Mouse (Mus musculus): Measurements from ENCODE around the gene Vwa1. TPM values are rescaled to one million over a fixed set of nuclear protein-coding genes. Genes with fewer than 3 reads are reported as not detected.

Vwa1 gene
- total and polyA plus RNA-seq, 2 experiments from 2014 or later = 27.8 to 43.3 TPM

DNA sequence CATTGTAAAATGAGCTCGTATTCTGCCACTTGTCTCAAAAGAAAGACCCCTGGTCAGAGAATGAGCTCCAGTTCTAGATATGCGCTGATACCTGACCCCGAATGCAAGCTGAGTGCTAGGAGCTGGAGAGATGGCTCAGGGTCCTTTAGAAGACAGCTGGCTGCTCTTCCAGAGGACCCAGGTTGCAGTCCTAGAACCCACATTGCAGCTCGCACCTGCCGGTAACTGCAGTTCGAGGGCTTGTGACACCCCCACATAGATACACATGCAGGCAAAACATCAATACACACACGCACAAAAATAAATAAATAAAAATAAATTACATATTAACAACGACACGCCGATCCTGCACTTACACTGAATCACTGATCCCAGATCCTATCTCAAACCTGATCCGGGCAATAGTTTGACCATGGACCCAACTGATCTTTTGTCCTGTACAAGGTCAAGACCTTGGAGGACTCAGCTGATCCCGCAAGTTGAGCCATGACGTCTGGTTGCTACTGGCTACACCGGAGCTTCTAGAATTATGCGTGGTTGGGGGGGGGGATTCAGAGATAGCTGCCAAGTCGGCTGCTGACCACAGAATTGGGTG lies 9.1 kb upstream of the Vwa1 start:
- Histone ChIP-seq H3K9me3 (ENCODE audit: low read length) (no peaks in the 10 kb centered on the region), H3K9ac (replicated peaks; ENCODE audit: low read length) (peak overlapping the region; percentile 67), H3K27ac (peak overlapping the region; percentile 83), H3K36me3 (ENCODE audit: insufficient read depth, low read length) (no peaks in the 10 kb centered on the region), H3K4me3 (ENCODE audit: low read length) (peak overlapping the region; percentile 50), H3K4me1 (ENCODE audit: insufficient read depth, low read length) (no peaks in the 10 kb centered on the region; the same call in 1 of the 2 replicates), H3K27me3 (ENCODE audit: insufficient read depth, low read length) (no peaks in the 10 kb centered on the region), H3K4me2 (ENCODE audit: low read depth, low read length) (peak overlapping the region; percentile 61)
- 30% methylated on average over 16 of the region's 16 CpGs for WGBS
- ATAC-seq = 0 out of 2 replicates have a peak, but pooled peaks have one; percentile 4
- DNase-seq (ENCODE audit: low spot score) = no peak
- TF ChIP-seq CTCF (IDR thresholded peaks at IDR 0.05; ENCODE audit: low read depth) = no peak

DNA sequence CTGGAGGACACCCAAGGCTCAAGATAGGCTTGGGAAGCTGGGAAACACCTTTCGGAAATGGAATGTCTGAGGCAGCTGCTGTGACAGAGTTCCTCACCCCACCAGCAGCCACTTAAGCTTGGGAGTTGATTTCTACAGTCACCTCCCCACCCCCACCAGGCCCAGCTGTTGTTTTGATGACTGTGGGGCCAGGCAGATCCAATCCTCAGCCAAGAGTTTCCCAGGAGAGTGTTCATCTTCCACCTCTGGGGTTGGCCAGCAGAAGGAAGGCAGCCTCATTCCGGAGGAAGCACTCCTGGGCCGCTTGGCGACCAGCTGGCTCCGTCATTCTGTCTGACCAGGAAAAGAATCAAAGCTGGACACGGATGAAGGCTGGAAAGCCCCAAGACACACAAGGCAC lies 6.4 kb upstream of the Vwa1 start:
- DNase-seq (ENCODE audit: low spot score) (peak; percentile 48), ATAC-seq (no peak)
- TF ChIP-seq CTCF (IDR thresholded peaks at IDR 0.05; ENCODE audit: low read depth) = no peak
- Histone ChIP-seq H3K4me1 (ENCODE audit: insufficient read depth, low read length) (no peaks in the 10 kb centered on the region; the same call in 1 of the 2 replicates), H3K36me3 (ENCODE audit: insufficient read depth, low read length) (no peaks in the 10 kb centered on the region), H3K27me3 (ENCODE audit: insufficient read depth, low read length) (no peaks in the 10 kb centered on the region), H3K27ac (no peak overlapping the region), H3K9me3 (ENCODE audit: low read length) (no peaks in the 10 kb centered on the region), H3K9ac (replicated peaks; ENCODE audit: low read length) (no peak overlapping the region), H3K4me2 (ENCODE audit: low read depth, low read length) (no peak overlapping the region), H3K4me3 (ENCODE audit: low read length) (no peak overlapping the region)
- 16% methylated on average over 6 of the region's 6 CpGs for WGBS

DNA sequence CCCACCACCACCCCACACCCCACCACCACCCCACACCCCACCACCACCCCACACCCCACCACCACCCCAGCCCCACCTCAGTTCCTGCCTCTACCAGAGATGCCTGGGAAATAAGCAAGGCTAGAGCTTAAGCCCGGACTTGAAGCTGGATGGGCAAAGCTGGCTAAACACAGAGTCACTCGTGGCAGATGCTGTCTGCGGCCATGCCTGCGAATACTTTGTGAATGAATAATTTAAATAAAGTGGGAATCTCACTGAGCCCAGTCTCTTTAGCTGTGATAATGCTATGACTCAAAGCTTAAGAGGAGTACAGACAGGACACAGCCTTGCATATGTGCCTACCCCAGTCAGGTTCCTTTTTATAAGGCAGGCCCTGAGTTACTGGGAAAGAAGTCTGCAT lies 5.0 kb upstream of the Vwa1 start:
- ATAC-seq (no peak), DNase-seq (ENCODE audit: low spot score) (no peak)
- H3K4me1 ChIP-seq (ENCODE audit: insufficient read depth, low read length) = peaks cover 8% of the 10 kb centered on the region; the same call in 1 of the 2 replicates
- 85% methylated on average over 4 of the region's 4 CpGs for WGBS
- no peak overlapping the region for H3K27ac ChIP-seq
- no peaks in the 10 kb centered on the region for H3K9me3 ChIP-seq (ENCODE audit: low read length)
- H3K4me2 ChIP-seq (ENCODE audit: low read depth, low read length) = no peak overlapping the region
- H3K27me3 ChIP-seq (ENCODE audit: insufficient read depth, low read length) = no peaks in the 10 kb centered on the region
- no peak for TF ChIP-seq CTCF (IDR thresholded peaks at IDR 0.05; ENCODE audit: low read depth)
- no peak overlapping the region for H3K9ac ChIP-seq (replicated peaks; ENCODE audit: low read length)
- no peak overlapping the region for H3K4me3 ChIP-seq (ENCODE audit: low read length)
- H3K36me3 ChIP-seq (ENCODE audit: insufficient read depth, low read length) = no peaks in the 10 kb centered on the region

GRCm38 (mm10) chr4:155777816-155778215 lies 3.3 kb upstream of the Vwa1 start:
- no peaks in the 10 kb centered on the region for H3K36me3 ChIP-seq (ENCODE audit: insufficient read depth, low read length)
- no peak for DNase-seq (ENCODE audit: low spot score)
- H3K4me3 ChIP-seq (ENCODE audit: low read length) = no peak overlapping the region
- 0 out of 2 replicates have a peak overlapping the region, but pooled peaks have one; percentile 27 for H3K27ac ChIP-seq
- no peaks in the 10 kb centered on the region for H3K9me3 ChIP-seq (ENCODE audit: low read length)
- no peak for ATAC-seq
- H3K4me2 ChIP-seq (ENCODE audit: low read depth, low read length) = no peak overlapping the region
- no peak overlapping the region for H3K9ac ChIP-seq (replicated peaks; ENCODE audit: low read length)
- no peaks in the 10 kb centered on the region for H3K27me3 ChIP-seq (ENCODE audit: insufficient read depth, low read length)
- no peak for TF ChIP-seq CTCF (IDR thresholded peaks at IDR 0.05; ENCODE audit: low read depth)
- peaks cover 8% of the 10 kb centered on the region; the same call in 1 of the 2 replicates for H3K4me1 ChIP-seq (ENCODE audit: insufficient read depth, low read length)
- WGBS = 77% methylated on average over 2 of the region's 2 CpGs

GRCm38 (mm10) chr4:155776704-155777335 lies 2.3 kb upstream of the Vwa1 start:
- Histone ChIP-seq H3K4me1 (ENCODE audit: insufficient read depth, low read length) (peaks cover 8% of the 10 kb centered on the region; the same call in 1 of the 2 replicates), H3K27me3 (ENCODE audit: insufficient read depth, low read length) (no peaks in the 10 kb centered on the region), H3K36me3 (ENCODE audit: insufficient read depth, low read length) (no peaks in the 10 kb centered on the region), H3K4me2 (ENCODE audit: low read depth, low read length) (no peak overlapping the region), H3K9me3 (ENCODE audit: low read length) (no peaks in the 10 kb centered on the region), H3K4me3 (ENCODE audit: low read length) (no peak overlapping the region), H3K9ac (replicated peaks; ENCODE audit: low read length) (no peak overlapping the region), H3K27ac (no peak overlapping the region)
- no peak for ATAC-seq
- 23% methylated on average over 2 of the region's 2 CpGs for WGBS
- no peak for TF ChIP-seq CTCF (IDR thresholded peaks at IDR 0.05; ENCODE audit: low read depth)
- no peak for DNase-seq (ENCODE audit: low spot score)

DNA sequence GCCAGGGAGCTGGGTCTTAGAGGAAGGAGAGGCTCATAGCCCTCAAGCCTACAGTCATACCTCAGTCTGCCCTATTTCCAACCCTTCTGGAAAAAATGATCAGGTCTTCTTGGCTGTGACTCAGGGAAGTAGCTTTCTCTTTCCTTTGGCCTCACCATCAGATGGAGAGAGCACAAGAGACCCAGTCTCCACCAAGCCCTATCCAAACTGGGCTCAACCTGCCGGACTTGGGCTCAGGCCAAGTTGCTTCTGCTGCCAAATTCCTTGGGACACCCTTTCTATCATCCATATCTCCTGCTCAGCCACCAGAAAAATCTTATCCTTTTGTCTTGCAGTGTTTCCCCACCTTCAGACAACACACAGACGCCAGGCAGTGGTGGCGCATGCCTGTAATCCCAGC lies 1.4 kb upstream of the Vwa1 start:
- no peak overlapping the region for H3K4me3 ChIP-seq (ENCODE audit: low read length)
- DNase-seq (ENCODE audit: low spot score) (no peak), ATAC-seq (no peak)
- 62% methylated on average over 3 of the region's 3 CpGs for WGBS
- H3K27ac ChIP-seq = peak overlapping the region; percentile 77; the same call in 1 of the 2 replicates
- H3K36me3 ChIP-seq (ENCODE audit: insufficient read depth, low read length) = no peaks in the 10 kb centered on the region
- peaks cover 8% of the 10 kb centered on the region; the same call in 1 of the 2 replicates for H3K4me1 ChIP-seq (ENCODE audit: insufficient read depth, low read length)
- H3K27me3 ChIP-seq (ENCODE audit: insufficient read depth, low read length) = no peaks in the 10 kb centered on the region
- no peak overlapping the region for H3K9ac ChIP-seq (replicated peaks; ENCODE audit: low read length)
- H3K4me2 ChIP-seq (ENCODE audit: low read depth, low read length) = no peak overlapping the region
- TF ChIP-seq CTCF (IDR thresholded peaks at IDR 0.05; ENCODE audit: low read depth) = no peak
- no peaks in the 10 kb centered on the region for H3K9me3 ChIP-seq (ENCODE audit: low read length)
